9 mouse cellular contexts compared by ENCODE assay signal in genomic region chr15:98806809-98807770, GRCm38 (mm10). TPM values are rescaled to one million over a fixed set of nuclear protein-coding genes. Genes with fewer than 3 reads are reported as not detected.
DNase-seq lines count a peak whose midpoint lies in the region; ATAC-seq and TF ChIP-seq lines count a peak whose summit lies in the region.
"Had no signal": no experiment of that assay in that cellular context is flagged by ENCODE, and none has a peak within 500 bp of the region (broad histone marks: within the 10 kb centered on the region; RNA-seq: fewer than 3 reads in every experiment).

No protein-coding gene starts in this region.

- H3K4me2 ChIP-seq in forebrain, embryonic 13.5 days, result peak overlapping the region; percentile 70
- H3K4me2 ChIP-seq in kidney, postnatal 0 days (ENCODE audit: low read length), result peak overlapping the region; percentile 73
- peak overlapping the region; percentile 79 for H3K4me2 ChIP-seq in midbrain, embryonic 15.5 days

- H3K4me3 ChIP-seq in heart, adult 2 months, result peak overlapping the region; percentile 9; the same call in 1 of the 2 replicates
- H3K4me3 ChIP-seq in ES-E14 (ENCODE audit: insufficient read depth in 1 of 2, low read depth in 1 of 2, low read length in 2 of 2, poor library complexity in 1 of 2, severe bottlenecking in 1 of 2), result peak overlapping the region; percentile 46 to 56
- H3K4me3 ChIP-seq in forebrain, embryonic 13.5 days, result peak overlapping the region; percentile 43
- peak overlapping the region; percentile 36 for H3K4me3 ChIP-seq in kidney, postnatal 0 days (replicated peaks; ENCODE audit: low read depth, low read length)
- H3K4me3 ChIP-seq in midbrain, embryonic 15.5 days, result peak overlapping the region; percentile 48

- intact Hi-C loops in heart, adult 2 months (cut with DNase I), result no loop called here

- in situ Hi-C loops in ES-E14 (cut with MboI; ENCODE audit: low sequenced_read_pairs in 2 of 2, unreplicated experiment in 2 of 2), result no loop called here

- H3K9me3 ChIP-seq in ES-E14 (ENCODE audit: control insufficient read depth, insufficient read depth, low read depth, low read length), result no peaks in the 10 kb centered on the region
- no peaks in the 10 kb centered on the region for H3K9me3 ChIP-seq in forebrain, embryonic 13.5 days (replicated peaks)
- no peaks in the 10 kb centered on the region for H3K9me3 ChIP-seq in kidney, postnatal 0 days (replicated peaks; ENCODE audit: low read length)
- no peaks in the 10 kb centered on the region for H3K9me3 ChIP-seq in midbrain, embryonic 15.5 days

- peaks cover 2% of the 10 kb centered on the region; the same call in 1 of the 2 replicates for H3K27me3 ChIP-seq in heart, adult 2 months (ENCODE audit: control insufficient read depth, insufficient read depth, low read length)
- H3K27me3 ChIP-seq in forebrain, embryonic 13.5 days, result peaks cover 90% of the 10 kb centered on the region
- H3K27me3 ChIP-seq in kidney, postnatal 0 days (ENCODE audit: insufficient read depth, low read length), result peaks cover 70% of the 10 kb centered on the region
- H3K27me3 ChIP-seq in midbrain, embryonic 15.5 days (replicated peaks), result peaks cover 82% of the 10 kb centered on the region

- no peak for TF ChIP-seq CTCF in heart, adult 2 months (IDR thresholded peaks at IDR 0.05)
- TF ChIP-seq CTCF in kidney, postnatal 0 days (IDR thresholded peaks at IDR 0.05; ENCODE audit: low read depth), result no peak

- H3K27ac ChIP-seq in heart, adult 2 months, result no peak overlapping the region
- H3K27ac ChIP-seq in ES-E14 (ENCODE audit: insufficient read depth, low read depth, low read length, poor library complexity, severe bottlenecking), result no peak overlapping the region
- H3K27ac ChIP-seq in forebrain, embryonic 13.5 days, result no peak overlapping the region
- H3K27ac ChIP-seq in kidney, postnatal 0 days, result no peak overlapping the region
- H3K27ac ChIP-seq in midbrain, embryonic 15.5 days, result no peak overlapping the region

- no peak for TF ChIP-seq POLR2A in heart, adult 2 months (IDR thresholded peaks at IDR 0.05; ENCODE audit: insufficient read depth, low read depth, low read length)

- DNase-seq in heart, adult 2 months, result no peak
- no peak for DNase-seq in heart, adult 9 months (ENCODE audit: low spot score in 2 of 2)
- no peak for DNase-seq in ES-E14 (ENCODE audit: low read depth, low spot score)
- DNase-seq in kidney, postnatal 0 days (ENCODE audit: low spot score), result no peak
- no peak for DNase-seq in layer of hippocampus, adult 8-10 months (ENCODE audit: low spot score in 2 of 2)
- no peak for DNase-seq in thymus, postnatal 0 days (ENCODE audit: low spot score)

- no peak for TF ChIP-seq EP300 in heart, adult 2 months (IDR thresholded peaks at IDR 0.05; ENCODE audit: insufficient read depth, low read depth, low read length)

- no peaks in the 10 kb centered on the region for H3K36me3 ChIP-seq in heart, adult 2 months (ENCODE audit: control insufficient read depth, insufficient read depth, low read length)
- H3K36me3 ChIP-seq in ES-E14 (ENCODE audit: control insufficient read depth, insufficient read depth, low read length, poor library complexity, severe bottlenecking), result no peaks in the 10 kb centered on the region
- H3K36me3 ChIP-seq in forebrain, embryonic 13.5 days (ENCODE audit: poor library complexity, severe bottlenecking), result peaks cover 9% of the 10 kb centered on the region; the same call in 1 of the 2 replicates
- H3K36me3 ChIP-seq in kidney, postnatal 0 days (ENCODE audit: insufficient read depth, low read length), result peaks cover 2% of the 10 kb centered on the region; the same call in 1 of the 2 replicates
- H3K36me3 ChIP-seq in midbrain, embryonic 15.5 days (replicated peaks), result no peaks in the 10 kb centered on the region

- WGBS in heart, adult 2 months, result 11% methylated on average over 58 of the region's 58 CpGs
- WGBS in forebrain, embryonic 13.5 days, result under 1% methylated on average over 58 of the region's 58 CpGs
- WGBS in kidney, postnatal 0 days, result 2% methylated on average over 58 of the region's 58 CpGs
- WGBS in midbrain, embryonic 15.5 days, result under 1% methylated on average over 58 of the region's 58 CpGs

- no peaks in the 10 kb centered on the region for H3K79me2 ChIP-seq in heart, adult 2 months (replicated peaks; ENCODE audit: control insufficient read depth, insufficient read depth, low read length)

- ATAC-seq in forebrain, embryonic 13.5 days, result no peak
- ATAC-seq in kidney, postnatal 0 days (replicated peaks; ENCODE audit: low FRiP score, low read depth), result peak; percentile 14; the same call in 1 of the 2 replicates
- no peak for ATAC-seq in midbrain, embryonic 15.5 days (replicated peaks)

- H3K4me1 ChIP-seq in heart, adult 2 months (ENCODE audit: control insufficient read depth, insufficient read depth, low read length), result peaks cover 3% of the 10 kb centered on the region; the same call in 1 of the 2 replicates
- H3K4me1 ChIP-seq in ES-E14 (ENCODE audit: control insufficient read depth in 2 of 2, insufficient read depth in 2 of 2, low read length in 2 of 2, poor library complexity in 1 of 2), result peaks cover 0 to 14% of the 10 kb centered on the region in 2 experiments; a peak in 2 of 4 replicates
- H3K4me1 ChIP-seq in forebrain, embryonic 13.5 days, result peaks cover 48% of the 10 kb centered on the region
- peaks cover 21% of the 10 kb centered on the region for H3K4me1 ChIP-seq in kidney, postnatal 0 days (replicated peaks; ENCODE audit: insufficient read depth, low read length)
- H3K4me1 ChIP-seq in midbrain, embryonic 15.5 days, result peaks cover 54% of the 10 kb centered on the region

- H3K9ac ChIP-seq in heart, adult 2 months (ENCODE audit: low read depth, low read length), result no peak overlapping the region
- peak overlapping the region; percentile 46; the same call in 1 of the 2 replicates for H3K9ac ChIP-seq in ES-E14 (ENCODE audit: insufficient read depth, low read depth, low read length, poor library complexity, severe bottlenecking)
- peak overlapping the region; percentile 46; the same call in 1 of the 2 replicates for H3K9ac ChIP-seq in forebrain, embryonic 13.5 days
- H3K9ac ChIP-seq in kidney, postnatal 0 days (ENCODE audit: low read depth, low read length), result 0 out of 2 replicates have a peak overlapping the region, but pooled peaks have one; percentile 27
- no peak overlapping the region for H3K9ac ChIP-seq in midbrain, embryonic 15.5 days

TF ChIP-seq in ES-E14, 5 proteins besides CTCF, POLR2A, EP300 and RAD21 (continues in another document):
- TF ChIP-seq ZC3H11A (IDR thresholded peaks at IDR 0.05; ENCODE audit: borderline replicate concordance, low read depth, low read length) (no peak), CHD2 (IDR thresholded peaks at IDR 0.05; ENCODE audit: low read depth, low read length) (no peak), HCFC1 (IDR thresholded peaks at IDR 0.05; ENCODE audit: borderline replicate concordance, insufficient read depth, low read length) (no peak), ZNF384 (IDR thresholded peaks at IDR 0.05; ENCODE audit: low read depth, low read length) (no peak)

RNA-seq across cellular contexts. Expression of gene Ddn, which starts 2.2 kb away (rescaled TPM):
- total RNA-seq in heart, adult 2 months (2021), result under 1 TPM; 0.45 to 0.50 TPM
- 0.12 and 0.23 TPM in 2 replicates for polyA plus RNA-seq in heart, adult 2 months (2012; rRNA removed)
- total RNA-seq in ES-E14 (2012; rRNA removed), result 0.11 and 0.22 TPM in 2 replicates
- polyA plus RNA-seq in forebrain, embryonic 13.5 days (2015; fragmentation: Nextera tagmentation; extraction: Ambion mirVana), result 0.05 and 0.15 TPM in 2 replicates
- polyA plus RNA-seq in kidney, postnatal 0 days (2015; fragmentation: Nextera tagmentation; extraction: Ambion mirVana), result 4.4 and 6.1 TPM in 2 replicates
- polyA plus RNA-seq in midbrain, embryonic 15.5 days (2015; fragmentation: Nextera tagmentation; extraction: Ambion mirVana), result 0.52 and 0.81 TPM in 2 replicates
- total RNA-seq in layer of hippocampus, adult 8-10 months (2022), result 1,000 to 10,000 TPM; 1,258 to 1,383 (median 1,345) TPM
- 0.10 and 0.13 TPM in 2 replicates for polyA plus RNA-seq in thymus, postnatal 0 days (2015; fragmentation: Nextera tagmentation; extraction: Ambion mirVana)

RNA-seq across cellular contexts. Expression of gene Wnt1, which starts 17.4 kb away (rescaled TPM):
- total RNA-seq in heart, adult 2 months (2021), result not detected
- polyA plus RNA-seq in heart, adult 2 months (2012; rRNA removed), result not detected in 2 replicates
- not detected in 2 replicates for total RNA-seq in ES-E14 (2012; rRNA removed)
- polyA plus RNA-seq in forebrain, embryonic 13.5 days (2015; fragmentation: Nextera tagmentation; extraction: Ambion mirVana), result not detected in 2 replicates
- polyA plus RNA-seq in kidney, postnatal 0 days (2015; fragmentation: Nextera tagmentation; extraction: Ambion mirVana), result not detected in 2 replicates
- 2.0 and 2.9 TPM in 2 replicates for polyA plus RNA-seq in midbrain, embryonic 15.5 days (2015; fragmentation: Nextera tagmentation; extraction: Ambion mirVana)
- total RNA-seq in layer of hippocampus, adult 8-10 months (2022), result not detected
- polyA plus RNA-seq in thymus, postnatal 0 days (2015; fragmentation: Nextera tagmentation; extraction: Ambion mirVana), result 0.08 TPM in 1 of 2 replicates, not detected in the other
- total RNA-seq: layer of hippocampus, postnatal 10 days had no signal

RNA-seq across cellular contexts. Expression of gene Prkag1, which starts 24.2 kb away (rescaled TPM):
- total RNA-seq in heart, adult 2 months (2021), result 100 to 1,000 TPM; 104 to 114 TPM
- 95.7 and 200 TPM in 2 replicates for polyA plus RNA-seq in heart, adult 2 months (2012; rRNA removed)
- total RNA-seq in ES-E14 (2012; rRNA removed), result 36.6 and 54.7 TPM in 2 replicates
- polyA plus RNA-seq in forebrain, embryonic 13.5 days (2015; fragmentation: Nextera tagmentation; extraction: Ambion mirVana), result 95.9 and 99.4 TPM in 2 replicates
- polyA plus RNA-seq in kidney, postnatal 0 days (2015; fragmentation: Nextera tagmentation; extraction: Ambion mirVana), result 83.1 and 94.5 TPM in 2 replicates
- 72.7 and 84.7 TPM in 2 replicates for polyA plus RNA-seq in midbrain, embryonic 15.5 days (2015; fragmentation: Nextera tagmentation; extraction: Ambion mirVana)
- total RNA-seq in layer of hippocampus, adult 8-10 months (2022), result 10 to 100 TPM; 49.0 to 55.2 (median 50.2) TPM
- 103 and 107 TPM in 2 replicates for polyA plus RNA-seq in thymus, postnatal 0 days (2015; fragmentation: Nextera tagmentation; extraction: Ambion mirVana)

RNA-seq across cellular contexts. Expression of gene Wnt10b, which starts 29.1 kb away (rescaled TPM):
- under 1 TPM; 0.20 to 0.29 TPM for total RNA-seq in heart, adult 2 months (2021)
- 0.23 and 0.70 TPM in 2 replicates for polyA plus RNA-seq in heart, adult 2 months (2012; rRNA removed)
- total RNA-seq in ES-E14 (2012; rRNA removed), result 1.1 and 1.3 TPM in 2 replicates
- not detected in 2 replicates for polyA plus RNA-seq in forebrain, embryonic 13.5 days (2015; fragmentation: Nextera tagmentation; extraction: Ambion mirVana)
- not detected in 2 replicates for polyA plus RNA-seq in kidney, postnatal 0 days (2015; fragmentation: Nextera tagmentation; extraction: Ambion mirVana)
- polyA plus RNA-seq in midbrain, embryonic 15.5 days (2015; fragmentation: Nextera tagmentation; extraction: Ambion mirVana), result 0.17 TPM in 1 of 2 replicates, not detected in the other
- under 1 TPM; 0.16 to 0.59 (median 0.41) TPM for total RNA-seq in layer of hippocampus, adult 8-10 months (2022)
- polyA plus RNA-seq in thymus, postnatal 0 days (2015; fragmentation: Nextera tagmentation; extraction: Ambion mirVana), result 0.85 TPM in 2 replicates

RNA-seq across cellular contexts. Expression of gene Arf3, which starts 44.1 kb away (rescaled TPM):
- total RNA-seq in heart, adult 2 months (2021), result 10 to 100 TPM; 18.9 to 20.0 TPM
- polyA plus RNA-seq in heart, adult 2 months (2012; rRNA removed), result 30.6 and 41.0 TPM in 2 replicates
- 26.2 and 41.2 TPM in 2 replicates for total RNA-seq in ES-E14 (2012; rRNA removed)
- polyA plus RNA-seq in forebrain, embryonic 13.5 days (2015; fragmentation: Nextera tagmentation; extraction: Ambion mirVana), result 49.2 and 55.1 TPM in 2 replicates
- polyA plus RNA-seq in kidney, postnatal 0 days (2015; fragmentation: Nextera tagmentation; extraction: Ambion mirVana), result 39.0 and 39.6 TPM in 2 replicates
- 103 and 106 TPM in 2 replicates for polyA plus RNA-seq in midbrain, embryonic 15.5 days (2015; fragmentation: Nextera tagmentation; extraction: Ambion mirVana)
- 100 to 1,000 TPM; 730 to 835 (median 787) TPM for total RNA-seq in layer of hippocampus, adult 8-10 months (2022)
- 36.5 and 42.2 TPM in 2 replicates for polyA plus RNA-seq in thymus, postnatal 0 days (2015; fragmentation: Nextera tagmentation; extraction: Ambion mirVana)

Comparison
In these comparisons a context has a peak if more than half of its experiments do, and no peak if none do; other contexts are left out.
1. H3K9ac ChIP-seq: peak in ES-E14 (single experiment), forebrain, embryonic 13.5 days (single experiment) and kidney, postnatal 0 days (single experiment); none in heart, adult 2 months (single experiment) and midbrain, embryonic 15.5 days (single experiment).
2. Peak in every context shown above with its lines, with median percentiles within 50 percentile points of each other: H3K4me3 ChIP-seq and H3K4me2 ChIP-seq.